Comparison of ENCODE assay signal across 8 mouse cellular contexts in the genomic region with DNA sequence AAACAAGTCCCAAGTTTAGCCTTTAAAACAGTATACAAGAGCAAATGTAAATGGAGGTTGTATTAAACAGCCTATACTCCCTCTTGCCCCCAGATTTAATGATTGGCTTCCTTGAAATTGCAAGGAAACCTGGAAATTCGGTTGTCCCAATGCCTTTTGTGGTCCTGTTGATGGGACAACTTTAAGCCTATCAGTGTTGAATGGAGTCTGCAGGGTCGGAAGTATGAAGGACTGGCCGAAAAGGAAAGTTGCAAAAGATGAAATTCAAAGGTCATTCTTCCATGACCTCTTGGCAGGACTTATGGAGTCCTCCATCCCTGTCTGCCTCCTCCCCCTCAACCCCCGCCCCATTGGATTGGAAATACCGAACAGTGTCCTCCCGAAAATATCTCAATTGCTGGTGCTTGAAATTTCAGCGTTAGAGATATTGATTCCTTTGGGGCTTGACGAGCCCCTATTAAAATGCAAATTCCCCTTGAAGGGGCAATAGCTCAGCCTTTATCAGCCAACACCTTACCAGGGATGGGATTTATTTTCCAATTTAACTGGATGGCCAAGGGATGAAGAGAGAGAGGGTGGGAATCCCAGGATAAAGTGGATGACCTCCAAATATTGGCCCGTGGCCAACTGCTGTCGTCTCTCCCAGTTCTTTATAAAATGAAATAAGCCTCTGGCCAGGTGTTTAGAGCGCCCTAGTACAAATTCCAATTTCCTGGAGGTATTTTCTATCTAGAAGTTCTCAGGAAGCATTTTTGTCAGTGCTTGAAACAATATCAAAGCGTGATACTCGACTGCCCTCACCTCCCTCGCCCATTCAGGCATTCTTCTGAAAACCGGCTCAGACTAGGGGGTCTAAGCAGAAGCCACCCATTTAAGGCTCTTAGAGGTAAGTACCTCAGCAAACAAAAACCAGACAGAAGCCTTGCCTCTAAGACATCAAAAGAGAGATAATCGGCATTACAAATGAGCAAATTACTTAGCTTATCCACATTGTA. TPM values are rescaled to one million over a fixed set of nuclear protein-coding genes. Genes with fewer than 3 reads are reported as not detected.
DNase-seq lines count a peak whose midpoint lies in the region; ATAC-seq lines count a peak whose summit lies in the region.

No protein-coding gene starts in this region.

- H3K4me1 ChIP-seq in liver, embryonic 11.5 days (replicated peaks; ENCODE audit: control insufficient read depth, insufficient read depth, low read length) = no peaks in the 10 kb centered on the region
- peaks cover 3% of the 10 kb centered on the region; the same call in 1 of the 2 replicates for H3K4me1 ChIP-seq in forebrain, embryonic 11.5 days (replicated peaks; ENCODE audit: control insufficient read depth, insufficient read depth, low read length)
- H3K4me1 ChIP-seq in intestine, embryonic 16.5 days (ENCODE audit: control insufficient read depth, insufficient read depth, low read length) = no peaks in the 10 kb centered on the region
- peaks cover 28% of the 10 kb centered on the region for H3K4me1 ChIP-seq in neural tube, embryonic 15.5 days

- peaks cover 45% of the 10 kb centered on the region for H3K27me3 ChIP-seq in liver, embryonic 11.5 days (replicated peaks; ENCODE audit: control insufficient read depth, insufficient read depth, low read length)
- peaks cover 38% of the 10 kb centered on the region for H3K27me3 ChIP-seq in forebrain, embryonic 11.5 days (ENCODE audit: control insufficient read depth, insufficient read depth, low read length)
- peaks cover 36% of the 10 kb centered on the region for H3K27me3 ChIP-seq in intestine, embryonic 16.5 days (replicated peaks; ENCODE audit: control insufficient read depth, insufficient read depth, low read length)
- 0 out of 2 replicates have a peak, but pooled peaks cover 4% of the 10 kb centered on the region for H3K27me3 ChIP-seq in neural tube, embryonic 15.5 days (replicated peaks)

- H3K27ac ChIP-seq in liver, embryonic 11.5 days (ENCODE audit: low read depth, low read length) = no peak overlapping the region
- H3K27ac ChIP-seq in forebrain, embryonic 11.5 days (ENCODE audit: low read depth, low read length) = no peak overlapping the region
- H3K27ac ChIP-seq in intestine, embryonic 16.5 days (ENCODE audit: low read length) = no peak overlapping the region
- H3K27ac ChIP-seq in neural tube, embryonic 15.5 days (replicated peaks) = no peak overlapping the region

- 22% methylated on average over 16 of the region's 16 CpGs for WGBS in liver, embryonic 11.5 days
- 5% methylated on average over 16 of the region's 16 CpGs for WGBS in forebrain, embryonic 11.5 days
- 16% methylated on average over 16 of the region's 16 CpGs for WGBS in intestine, embryonic 16.5 days
- 14% methylated on average over 16 of the region's 16 CpGs for WGBS in neural tube, embryonic 15.5 days

- no peak for ATAC-seq in liver, embryonic 11.5 days (replicated peaks; ENCODE audit: low FRiP score)
- ATAC-seq in forebrain, embryonic 11.5 days (replicated peaks; ENCODE audit: low FRiP score) = no peak
- ATAC-seq in intestine, embryonic 16.5 days = no peak
- no peak for ATAC-seq in neural tube, embryonic 15.5 days (ENCODE audit: low FRiP score)

- no peaks in the 10 kb centered on the region for H3K36me3 ChIP-seq in liver, embryonic 11.5 days (ENCODE audit: control insufficient read depth, insufficient read depth, low read length)
- no peaks in the 10 kb centered on the region for H3K36me3 ChIP-seq in forebrain, embryonic 11.5 days (ENCODE audit: control insufficient read depth, insufficient read depth, low read length)
- no peaks in the 10 kb centered on the region for H3K36me3 ChIP-seq in intestine, embryonic 16.5 days (ENCODE audit: control insufficient read depth, insufficient read depth, low read length)
- no peaks in the 10 kb centered on the region for H3K36me3 ChIP-seq in neural tube, embryonic 15.5 days

- H3K4me3 ChIP-seq in liver, embryonic 11.5 days (ENCODE audit: low read depth, low read length) = no peak overlapping the region
- H3K4me3 ChIP-seq in forebrain, embryonic 11.5 days (ENCODE audit: low read depth, low read length) = peak overlapping the region; percentile 60
- peak overlapping the region; percentile 64 for H3K4me3 ChIP-seq in intestine, embryonic 16.5 days (ENCODE audit: low read length)
- peak overlapping the region; percentile 59 for H3K4me3 ChIP-seq in neural tube, embryonic 15.5 days (replicated peaks)

- H3K9me3 ChIP-seq in liver, embryonic 11.5 days (ENCODE audit: control insufficient read depth, low read length) = no peaks in the 10 kb centered on the region
- H3K9me3 ChIP-seq in forebrain, embryonic 11.5 days (ENCODE audit: control insufficient read depth, low read length) = no peaks in the 10 kb centered on the region
- H3K9me3 ChIP-seq in intestine, embryonic 16.5 days (ENCODE audit: control insufficient read depth, low read length) = no peaks in the 10 kb centered on the region
- no peaks in the 10 kb centered on the region for H3K9me3 ChIP-seq in neural tube, embryonic 15.5 days (replicated peaks)

- H3K9ac ChIP-seq in liver, embryonic 11.5 days (ENCODE audit: low read depth, low read length) = no peak overlapping the region
- no peak overlapping the region for H3K9ac ChIP-seq in forebrain, embryonic 11.5 days (ENCODE audit: low read length)
- peak overlapping the region; percentile 67; the same call in 1 of the 2 replicates for H3K9ac ChIP-seq in intestine, embryonic 16.5 days (ENCODE audit: low read depth, low read length)
- H3K9ac ChIP-seq in neural tube, embryonic 15.5 days (replicated peaks) = peak overlapping the region; percentile 74

- DNase-seq in liver, embryonic 11.5 days (ENCODE audit: low spot score) = no peak
- DNase-seq in liver = no peak
- no peak for DNase-seq in forebrain, embryonic 11.5 days (ENCODE audit: low spot score)
- DNase-seq in left cerebral cortex, adult 18-20 months (ENCODE audit: low spot score in 2 of 2) = no peak
- no peak for DNase-seq in layer of hippocampus, adult 9-11 months
- no peak for DNase-seq in spleen, adult 12 weeks (ENCODE audit: low spot score)

- H3K4me2 ChIP-seq in liver, embryonic 11.5 days = peak overlapping the region; percentile 82
- peak overlapping the region; percentile 98 for H3K4me2 ChIP-seq in forebrain, embryonic 11.5 days (ENCODE audit: low read depth, low read length, severe bottlenecking)
- H3K4me2 ChIP-seq in intestine, embryonic 16.5 days (ENCODE audit: low read depth, low read length) = peak overlapping the region; percentile 98
- peak overlapping the region; percentile 96 for H3K4me2 ChIP-seq in neural tube, embryonic 15.5 days

RNA-seq across cellular contexts. Expression of gene Fam189a1, which starts 1.0 kb away (rescaled TPM):
- 0.08 and 0.27 TPM in 2 replicates for polyA plus RNA-seq in liver, embryonic 11.5 days (2014; fragmentation: Nextera tagmentation; extraction: Ambion mirVana)
- polyA plus RNA-seq in forebrain, embryonic 11.5 days (2014; fragmentation: Nextera tagmentation; extraction: Ambion mirVana) = 2.7 and 4.0 TPM in 2 replicates
- 0.67 and 0.75 TPM in 2 replicates for polyA plus RNA-seq in intestine, embryonic 16.5 days (2015; fragmentation: Nextera tagmentation; extraction: Ambion mirVana)
- 10.4 and 13.4 TPM in 2 replicates for polyA plus RNA-seq in neural tube, embryonic 15.5 days (2015; fragmentation: Nextera tagmentation; extraction: Ambion mirVana)
- total RNA-seq in left cerebral cortex, adult 18-20 months (2021) = 10 to 100 TPM; 51.4 to 54.8 TPM

Comparison
In these comparisons a context has a peak if more than half of its experiments do, and no peak if none do; other contexts are left out.
1. H3K9ac ChIP-seq: peak in intestine, embryonic 16.5 days (single experiment) and neural tube, embryonic 15.5 days (single experiment); none in liver, embryonic 11.5 days (single experiment) and forebrain, embryonic 11.5 days (single experiment).
2. Peak in every context shown above with its lines, with median percentiles within 50 percentile points of each other: H3K4me2 ChIP-seq.